Mouse (Mus musculus) embryonic fibroblast, embryonic 13.5 days (primary cell): ENCODE results near the gene Btbd11. TPM values are rescaled to one million over a fixed set of nuclear protein-coding genes. Genes with fewer than 3 reads are reported as not detected.

Experiments
- H3K27ac ChIP-seq: 2 replicates; pipeline ENCODE4 v1.5.1; 2012; ENCODE audit warnings: low read length, control low read depth, inconsistent platforms; ENCODE audit not compliant: insufficient read depth
- H3K4me1 ChIP-seq: 2 replicates; pipeline ENCODE4 v1.6.1; 2011; ENCODE audit warnings: low read length; ENCODE audit not compliant: control insufficient read depth, insufficient read depth
- H3K4me3 ChIP-seq: 2 replicates; pipeline ENCODE4 v1.5.1; 2011; ENCODE audit warnings: mild to moderate bottlenecking, control low read depth, low read length; ENCODE audit not compliant: insufficient read depth
- CTCF ChIP-seq: IDR thresholded peaks from 2 replicates; pipeline ENCODE4 v1.5.1; 2011; ENCODE audit warnings: mild to moderate bottlenecking, control low read depth, low read length, moderate library complexity, borderline replicate concordance; ENCODE audit not compliant: insufficient read depth
- POLR2A ChIP-seq: IDR thresholded peaks from 2 replicates; pipeline ENCODE4 v1.6.1; 2011; ENCODE audit warnings: low read depth, mild to moderate bottlenecking, control low read depth, low read length, moderate library complexity
- polyA plus RNA-seq: library from polyadenylated mRNA; stranded (reverse); fragments of >200 nt; gene quantifications from 2 replicates; pipeline ENCODE4 v1.2.4, GENCODE M21; 2011; ENCODE audit warnings: low read depth; ENCODE audit not compliant: missing spikeins, insufficient read length

The Btbd11 gene
- polyA plus RNA-seq, 1 experiment: 6.9 TPM

GRCm38 (mm10) chr10:85500573-85501155 is 114.0 kb downstream of the Btbd11 start:
- H3K4me1 ChIP-seq: no peaks in the 10 kb centered on the region

DNA sequence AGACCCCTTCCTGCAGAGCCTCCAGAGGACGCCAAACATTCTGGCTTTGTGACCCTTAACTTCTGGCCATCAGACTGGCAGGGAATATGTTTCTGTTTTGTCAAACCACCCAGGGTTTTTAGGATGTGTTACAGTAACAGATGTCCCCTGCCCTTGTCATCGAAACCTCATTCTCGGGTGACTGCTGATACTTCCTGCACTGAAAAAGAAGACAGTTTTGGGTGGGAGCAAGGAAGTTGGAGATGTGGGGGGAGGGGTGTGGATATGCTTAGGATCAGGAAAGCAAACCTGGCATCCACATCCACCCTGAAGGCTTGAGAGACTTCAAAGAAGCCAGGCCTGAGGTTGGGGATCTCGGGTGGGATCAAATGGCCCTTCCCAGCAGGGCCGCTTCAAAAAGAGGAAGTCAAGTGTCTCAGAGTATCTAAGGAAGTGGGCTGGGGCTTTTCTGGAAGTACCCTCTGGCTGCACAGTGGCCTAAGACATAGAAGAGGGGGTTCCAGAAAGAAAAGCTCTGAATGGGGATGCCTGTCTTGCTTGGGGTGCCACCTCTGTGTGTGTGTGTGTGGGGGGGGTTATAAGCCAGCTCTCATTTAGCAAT is 115.5 kb downstream of the Btbd11 start:
- no peak overlapping the region for H3K4me3 ChIP-seq
- TF ChIP-seq POLR2A (no peak), CTCF (no peak)
- H3K27ac ChIP-seq: no peak overlapping the region
- no peaks in the 10 kb centered on the region for H3K4me1 ChIP-seq

More at GRCm38 (mm10) chr10:85500573-85501155, 114.0 kb downstream of the Btbd11 start:
- TF ChIP-seq POLR2A (no peak), CTCF (no peak)
- no peak overlapping the region for H3K4me3 ChIP-seq
- no peak overlapping the region for H3K27ac ChIP-seq

- Histone ChIP-seq H3K4me1 (no peaks in the 10 kb centered on the region), H3K27ac (no peak overlapping the region), H3K4me3 (no peak overlapping the region)
- TF ChIP-seq CTCF (no peak), POLR2A (no peak)
These were observed 116.0 kb downstream of the Btbd11 start for GRCm38 (mm10) chr10:85502656-85503055.

GRCm38 (mm10) chr10:85503453-85503852 is 116.8 kb downstream of the Btbd11 start:
- no peak overlapping the region for H3K4me3 ChIP-seq
- TF ChIP-seq POLR2A (no peak), CTCF (no peak)
- H3K27ac ChIP-seq: no peak overlapping the region
- H3K4me1 ChIP-seq: no peaks in the 10 kb centered on the region

GRCm38 (mm10) chr10:85507270-85508050 is 120.8 kb downstream of the Btbd11 start:
- Histone ChIP-seq H3K4me3 (no peak overlapping the region), H3K4me1 (no peaks in the 10 kb centered on the region), H3K27ac (no peak overlapping the region)
- TF ChIP-seq POLR2A: no peak
- no peak for TF ChIP-seq CTCF

- TF ChIP-seq POLR2A (no peak), CTCF (no peak)
- Histone ChIP-seq H3K27ac (no peak overlapping the region), H3K4me1 (no peaks in the 10 kb centered on the region), H3K4me3 (no peak overlapping the region)
These were observed 121.7 kb downstream of the Btbd11 start for GRCm38 (mm10) chr10:85508193-85508794.

GRCm38 (mm10) chr10:85509000-85509399 is 122.4 kb downstream of the Btbd11 start:
- Histone ChIP-seq H3K4me1 (no peaks in the 10 kb centered on the region), H3K4me3 (no peak overlapping the region), H3K27ac (no peak overlapping the region)
- TF ChIP-seq CTCF: no peak
- no peak for TF ChIP-seq POLR2A

GRCm38 (mm10) chr10:85510329-85510728 is 123.7 kb downstream of the Btbd11 start:
- H3K27ac ChIP-seq: no peak overlapping the region
- no peaks in the 10 kb centered on the region for H3K4me1 ChIP-seq
- TF ChIP-seq POLR2A: no peak
- H3K4me3 ChIP-seq: no peak overlapping the region

GRCm38 (mm10) chr10:85512808-85513207 is 126.2 kb downstream of the Btbd11 start:
- Histone ChIP-seq H3K4me3 (no peak overlapping the region), H3K4me1 (peaks cover 6% of the 10 kb centered on the region), H3K27ac (no peak overlapping the region)
- TF ChIP-seq POLR2A (no peak), CTCF (no peak)
